Mouse (Mus musculus): ENCODE data around the gene Col5a3. TPM values are rescaled to one million over a fixed set of nuclear protein-coding genes. Genes with fewer than 3 reads are reported as not detected.

Col5a3 gene
- polyA plus RNA-seq, 1 experiment: 4.3 TPM

DNA sequence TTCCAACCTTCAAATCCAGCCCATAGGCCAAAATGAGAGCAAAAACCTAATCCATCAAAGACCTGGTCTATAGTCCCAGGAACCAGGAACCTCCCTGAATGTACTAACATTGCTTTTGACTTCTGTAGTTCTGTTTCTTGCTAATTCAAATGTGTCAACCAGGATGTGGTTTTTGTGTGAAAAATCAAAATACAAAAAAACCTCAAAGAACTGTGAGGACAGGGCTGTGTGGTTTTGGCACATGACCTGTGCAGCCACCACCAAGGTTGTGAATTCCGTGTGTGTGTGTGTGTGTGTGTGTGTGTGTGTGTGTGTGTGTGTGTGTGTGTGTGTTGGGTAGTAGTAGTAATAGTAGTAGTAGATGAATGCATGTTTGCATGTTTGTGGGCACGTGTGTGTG, 49.6 kb downstream of the Col5a3 start:
- no peaks in the 10 kb centered on the region; the same call in 1 of the 2 replicates for H3K27me3 ChIP-seq (ENCODE audit: control insufficient read depth, insufficient read depth, low read length)
- no peaks in the 10 kb centered on the region for H3K36me3 ChIP-seq (ENCODE audit: control insufficient read depth, insufficient read depth, low read length)
- no peak overlapping the region for H3K4me3 ChIP-seq (ENCODE audit: control insufficient read depth, insufficient read depth, low read length)
- 3% methylated on average over 2 of the region's 2 CpGs for WGBS
- DNase-seq: no peak
- H3K27ac ChIP-seq (ENCODE audit: control insufficient read depth, insufficient read depth, low read length): no peak overlapping the region
- TF ChIP-seq CTCF (IDR thresholded peaks at IDR 0.05; ENCODE audit: borderline replicate concordance, control insufficient read depth, extremely low read depth, insufficient read depth, low read length, poor library complexity) (no peak), POLR2A (IDR thresholded peaks at IDR 0.05; ENCODE audit: control insufficient read depth, extremely low read depth, insufficient read depth, low read length, poor library complexity) (no peak)
- peaks cover 8% of the 10 kb centered on the region for H3K4me1 ChIP-seq (replicated peaks; ENCODE audit: control insufficient read depth, insufficient read depth, low read length)

DNA sequence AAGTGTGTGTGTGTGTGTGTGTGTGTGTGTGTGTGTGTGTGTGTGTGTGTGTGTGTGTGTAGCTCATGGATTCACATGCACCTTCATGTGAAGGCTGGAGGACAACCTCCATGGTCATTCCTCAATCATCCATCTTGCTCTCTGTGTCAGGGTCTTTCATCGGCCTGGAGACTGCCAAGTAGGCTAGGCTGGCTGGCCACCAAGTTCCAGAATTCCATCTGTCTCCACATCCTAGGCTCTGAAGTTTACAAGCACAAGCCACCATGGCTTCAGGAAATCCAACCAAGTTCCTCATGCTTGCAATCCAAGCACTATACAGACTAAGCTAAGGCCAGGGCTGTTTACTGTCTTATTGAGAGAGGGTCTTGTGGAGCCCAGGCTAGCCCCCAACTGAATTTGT, 51.8 kb downstream of the Col5a3 start:
- Histone ChIP-seq H3K4me1 (replicated peaks; ENCODE audit: control insufficient read depth, insufficient read depth, low read length) (peaks cover 8% of the 10 kb centered on the region), H3K36me3 (ENCODE audit: control insufficient read depth, insufficient read depth, low read length) (no peaks in the 10 kb centered on the region), H3K27ac (ENCODE audit: control insufficient read depth, insufficient read depth, low read length) (no peak overlapping the region), H3K4me3 (ENCODE audit: control insufficient read depth, insufficient read depth, low read length) (no peak overlapping the region), H3K27me3 (ENCODE audit: control insufficient read depth, insufficient read depth, low read length) (no peaks in the 10 kb centered on the region; the same call in 1 of the 2 replicates)
- DNase-seq: no peak
- no peak for TF ChIP-seq CTCF (IDR thresholded peaks at IDR 0.05; ENCODE audit: borderline replicate concordance, control insufficient read depth, extremely low read depth, insufficient read depth, low read length, poor library complexity)
- no peak for TF ChIP-seq POLR2A (IDR thresholded peaks at IDR 0.05; ENCODE audit: control insufficient read depth, extremely low read depth, insufficient read depth, low read length, poor library complexity)
- WGBS: 94% methylated on average over 1 of the region's 1 CpGs

DNA sequence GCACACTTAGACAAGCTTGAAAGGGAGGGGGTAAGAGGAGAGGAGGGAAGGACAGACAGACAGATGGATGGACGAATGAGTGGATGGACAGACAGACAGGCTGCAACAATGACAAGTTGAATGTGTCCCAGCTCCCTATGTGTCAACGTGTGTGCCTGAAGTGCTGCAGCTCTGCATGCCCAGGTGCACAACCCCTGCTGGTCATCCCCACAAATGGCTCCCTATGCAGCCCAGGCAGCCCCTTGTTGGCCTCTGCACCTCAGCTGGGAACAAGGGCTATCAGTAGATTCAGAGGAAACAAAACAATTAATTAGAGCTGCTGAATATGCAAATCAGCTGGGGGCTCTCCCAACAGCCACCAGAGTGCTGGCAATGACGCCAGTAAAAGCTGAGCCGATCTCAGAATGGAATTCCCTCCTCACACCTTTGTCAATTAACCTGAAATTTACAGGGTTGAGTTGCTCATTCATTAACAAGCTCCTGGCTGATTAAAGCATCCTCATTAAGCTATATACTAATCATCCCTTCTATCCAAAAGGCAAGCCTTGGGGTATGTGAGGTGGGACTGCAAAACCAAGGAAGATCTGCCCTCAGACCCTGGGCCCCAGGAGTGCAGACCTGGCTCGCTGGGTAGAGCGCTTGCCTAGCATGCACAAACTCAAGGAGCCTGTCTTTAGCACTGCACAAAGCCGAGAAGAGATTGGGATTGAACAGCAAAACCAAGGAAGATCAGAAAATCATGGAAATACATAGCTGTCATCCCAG, 52.5 kb downstream of the Col5a3 start:
- DNase-seq: no peak
- WGBS: 70% methylated on average over 7 of the region's 7 CpGs
- no peaks in the 10 kb centered on the region; the same call in 1 of the 2 replicates for H3K27me3 ChIP-seq (ENCODE audit: control insufficient read depth, insufficient read depth, low read length)
- no peak overlapping the region for H3K4me3 ChIP-seq (ENCODE audit: control insufficient read depth, insufficient read depth, low read length)
- H3K4me1 ChIP-seq (replicated peaks; ENCODE audit: control insufficient read depth, insufficient read depth, low read length): peaks cover 8% of the 10 kb centered on the region
- H3K36me3 ChIP-seq (ENCODE audit: control insufficient read depth, insufficient read depth, low read length): no peaks in the 10 kb centered on the region
- no peak overlapping the region for H3K27ac ChIP-seq (ENCODE audit: control insufficient read depth, insufficient read depth, low read length)
- TF ChIP-seq POLR2A (IDR thresholded peaks at IDR 0.05; ENCODE audit: control insufficient read depth, extremely low read depth, insufficient read depth, low read length, poor library complexity): no peak
- no peak for TF ChIP-seq CTCF (IDR thresholded peaks at IDR 0.05; ENCODE audit: borderline replicate concordance, control insufficient read depth, extremely low read depth, insufficient read depth, low read length, poor library complexity)

DNA sequence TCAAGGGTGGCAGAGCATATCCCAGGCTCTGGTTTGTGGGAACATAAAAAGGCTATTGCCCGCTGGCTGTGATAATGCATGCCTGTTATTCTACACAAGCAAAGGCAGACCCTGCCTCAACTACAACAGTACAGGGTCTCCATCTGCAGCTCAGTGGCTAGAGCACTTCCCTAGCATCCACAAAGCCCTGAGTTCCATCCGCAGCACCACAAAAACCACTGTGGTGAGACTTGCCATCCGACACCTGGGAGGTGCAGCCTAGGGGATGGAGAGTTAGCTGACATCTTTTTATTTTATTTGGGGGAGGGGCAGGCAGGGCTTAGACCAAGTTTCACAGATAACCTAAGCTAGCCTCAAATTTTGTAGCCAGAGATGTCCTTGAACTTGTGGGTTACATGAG, 53.5 kb downstream of the Col5a3 start:
- TF ChIP-seq POLR2A (IDR thresholded peaks at IDR 0.05; ENCODE audit: control insufficient read depth, extremely low read depth, insufficient read depth, low read length, poor library complexity): no peak
- no peak for TF ChIP-seq CTCF (IDR thresholded peaks at IDR 0.05; ENCODE audit: borderline replicate concordance, control insufficient read depth, extremely low read depth, insufficient read depth, low read length, poor library complexity)
- Histone ChIP-seq H3K4me3 (ENCODE audit: control insufficient read depth, insufficient read depth, low read length) (no peak overlapping the region), H3K4me1 (replicated peaks; ENCODE audit: control insufficient read depth, insufficient read depth, low read length) (peaks cover 8% of the 10 kb centered on the region), H3K27me3 (ENCODE audit: control insufficient read depth, insufficient read depth, low read length) (no peaks in the 10 kb centered on the region; the same call in 1 of the 2 replicates), H3K36me3 (ENCODE audit: control insufficient read depth, insufficient read depth, low read length) (no peaks in the 10 kb centered on the region), H3K27ac (ENCODE audit: control insufficient read depth, insufficient read depth, low read length) (no peak overlapping the region)
- no peak for DNase-seq
- 49% methylated on average over 3 of the region's 3 CpGs for WGBS

DNA sequence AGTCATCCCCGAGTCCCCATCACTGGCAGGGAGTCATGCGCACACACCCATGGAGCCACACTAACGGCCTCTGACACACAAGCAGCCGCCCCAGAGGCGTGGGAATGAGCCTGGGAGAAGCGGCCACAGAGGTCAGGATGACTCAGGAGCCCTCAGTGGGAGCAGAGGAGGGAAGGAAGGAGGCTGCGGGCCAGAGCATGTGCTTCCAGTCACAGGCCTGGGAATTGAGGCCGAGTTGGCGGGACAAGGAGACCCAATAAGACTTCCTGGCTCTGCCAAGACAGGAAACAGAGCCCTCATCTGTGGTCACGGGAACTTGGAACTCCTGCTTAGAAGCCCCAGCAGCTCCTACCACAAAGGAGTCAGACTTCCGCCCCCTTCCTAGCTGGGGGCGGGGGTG, 54.1 kb downstream of the Col5a3 start:
- DNase-seq: no peak
- no peak overlapping the region for H3K27ac ChIP-seq (ENCODE audit: control insufficient read depth, insufficient read depth, low read length)
- WGBS: 15% methylated on average over 12 of the region's 12 CpGs
- H3K4me1 ChIP-seq (replicated peaks; ENCODE audit: control insufficient read depth, insufficient read depth, low read length): peaks cover 7% of the 10 kb centered on the region
- no peaks in the 10 kb centered on the region; the same call in 1 of the 2 replicates for H3K27me3 ChIP-seq (ENCODE audit: control insufficient read depth, insufficient read depth, low read length)
- TF ChIP-seq POLR2A (IDR thresholded peaks at IDR 0.05; ENCODE audit: control insufficient read depth, extremely low read depth, insufficient read depth, low read length, poor library complexity) (no peak), CTCF (IDR thresholded peaks at IDR 0.05; ENCODE audit: borderline replicate concordance, control insufficient read depth, extremely low read depth, insufficient read depth, low read length, poor library complexity) (no peak)
- H3K4me3 ChIP-seq (ENCODE audit: control insufficient read depth, insufficient read depth, low read length): no peak overlapping the region
- no peaks in the 10 kb centered on the region for H3K36me3 ChIP-seq (ENCODE audit: control insufficient read depth, insufficient read depth, low read length)

DNA sequence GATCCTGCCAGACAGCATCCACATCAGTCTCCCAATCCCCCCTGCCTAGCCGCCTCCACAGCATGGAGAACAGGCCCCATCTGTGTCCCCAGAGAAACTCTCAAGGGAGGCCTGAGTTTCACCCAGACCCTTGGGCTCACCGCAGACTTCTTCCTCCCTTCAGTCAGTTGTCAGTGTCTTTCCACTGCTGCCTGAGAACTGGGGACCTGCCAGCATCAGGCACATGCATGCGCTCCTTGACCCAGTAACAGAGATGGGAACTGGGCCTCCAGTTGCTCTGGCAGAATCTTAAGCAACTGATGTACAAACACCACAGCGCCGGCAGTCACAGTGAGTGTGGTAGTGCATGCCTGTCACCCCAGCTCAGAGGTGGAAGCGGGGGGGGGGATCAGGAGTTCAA, 56.0 kb downstream of the Col5a3 start:
- DNase-seq: no peak
- Histone ChIP-seq H3K27me3 (ENCODE audit: control insufficient read depth, insufficient read depth, low read length) (no peaks in the 10 kb centered on the region; the same call in 1 of the 2 replicates), H3K4me3 (ENCODE audit: control insufficient read depth, insufficient read depth, low read length) (no peak overlapping the region), H3K4me1 (replicated peaks; ENCODE audit: control insufficient read depth, insufficient read depth, low read length) (no peaks in the 10 kb centered on the region; the same call in 1 of the 2 replicates), H3K36me3 (ENCODE audit: control insufficient read depth, insufficient read depth, low read length) (no peaks in the 10 kb centered on the region), H3K27ac (ENCODE audit: control insufficient read depth, insufficient read depth, low read length) (no peak overlapping the region)
- TF ChIP-seq POLR2A (IDR thresholded peaks at IDR 0.05; ENCODE audit: control insufficient read depth, extremely low read depth, insufficient read depth, low read length, poor library complexity) (no peak), CTCF (IDR thresholded peaks at IDR 0.05; ENCODE audit: borderline replicate concordance, control insufficient read depth, extremely low read depth, insufficient read depth, low read length, poor library complexity) (no peak)
- 94% methylated on average over 6 of the region's 6 CpGs for WGBS

Data from thymus, adult 2 months (tissue).